Mouse (Mus musculus) MEL (cell line): ENCODE data around the gene Plcb4. TPM values are rescaled to one million over a fixed set of nuclear protein-coding genes. Genes with fewer than 3 reads are reported as not detected.

Source experiments
- DNase-seq: peaks from one replicate; pipeline ENCODE4 v3.0.0; 2011; ENCODE audit warnings: low read depth, low spot score
- H3K27ac ChIP-seq: 2 replicates; pipeline ENCODE4 v1.5.1; 2012; ENCODE audit warnings: low read depth, mild to moderate bottlenecking, control low read depth, low read length, moderate library complexity; ENCODE audit not compliant: control insufficient read depth
- H3K27me3 ChIP-seq, 2 experiments: fragments of 150-350 bp in 1 of 2; sonication (generic) in 1 of 2; 2 replicates each; pipeline ENCODE4 v1.6.1; 2012; ENCODE audit warnings: low read length in 2 of 2, mild to moderate bottlenecking in 2 of 2, improper control_type of control experiment in 1 of 2, moderate library complexity in 1 of 2; ENCODE audit not compliant: insufficient read depth in 2 of 2, control insufficient read depth in 1 of 2
- H3K36me3 ChIP-seq, 2 experiments: 2 replicates each; pipeline ENCODE4 v1.6.1; 2012 to 2014; ENCODE audit warnings: low read length in 2 of 2, improper control_type of control experiment in 1 of 2, inconsistent platforms in 1 of 2, mild to moderate bottlenecking in 1 of 2; ENCODE audit not compliant: insufficient read depth in 2 of 2, control insufficient read depth in 1 of 2
- H3K4me1 ChIP-seq, 2 experiments: fragments of 150-350 bp in 1 of 2; sonication (generic) in 1 of 2; 2 replicates each; pipeline ENCODE4 v1.6.1; 2012; ENCODE audit warnings: low read length in 2 of 2, improper control_type of control experiment in 1 of 2, mild to moderate bottlenecking in 1 of 2; ENCODE audit not compliant: insufficient read depth in 2 of 2, control insufficient read depth in 1 of 2
- H3K4me3 ChIP-seq, 2 experiments: fragments of 150-350 bp in 1 of 2; sonication (generic) in 1 of 2; 2 replicates each; pipeline ENCODE4 v1.5.1; 2012; ENCODE audit warnings: low read depth in 2 of 2, low read length in 2 of 2, mild to moderate bottlenecking in 2 of 2, moderate library complexity in 2 of 2, control low read depth in 1 of 2, improper control_type of control experiment in 1 of 2; ENCODE audit not compliant: control insufficient read depth in 1 of 2, insufficient read depth in 1 of 2
- H3K79me2 ChIP-seq: 2 replicates; pipeline ENCODE4 v1.6.1; 2012; ENCODE audit warnings: mild to moderate bottlenecking, low read length, moderate library complexity; ENCODE audit not compliant: control insufficient read depth, poor library complexity, insufficient read depth
- H3K9ac ChIP-seq: 2 replicates; pipeline ENCODE4 v1.6.1; 2012; ENCODE audit warnings: low read depth, mild to moderate bottlenecking, control low read depth, low read length, moderate library complexity; ENCODE audit not compliant: control insufficient read depth, poor library complexity, severe bottlenecking
- H3K9me3 ChIP-seq: fragments of 150-350 bp; sonication (generic); replicated peaks from 2 replicates; pipeline ENCODE4 v1.6.1; 2012; ENCODE audit warnings: mild to moderate bottlenecking, low read length, improper control_type of control experiment, moderate library complexity; ENCODE audit not compliant: insufficient read depth
- CHD2 ChIP-seq: IDR thresholded peaks from 2 replicates; pipeline ENCODE4 v1.6.1; 2011; ENCODE audit warnings: low read length, improper control_type of control experiment
- E2F4 ChIP-seq: IDR thresholded peaks from 2 replicates; pipeline ENCODE4 v1.6.1; 2011; ENCODE audit warnings: low read depth, low read length, improper control_type of control experiment, borderline replicate concordance
- EP300 ChIP-seq, 2 experiments: IDR thresholded peaks; 2 replicates each; pipeline ENCODE4 v1.6.1; 2011; ENCODE audit warnings: improper control_type of control experiment in 2 of 2, low read length in 2 of 2, low read depth in 1 of 2, mild to moderate bottlenecking in 1 of 2
- ETS1 ChIP-seq: IDR thresholded peaks from 2 replicates; pipeline ENCODE4 v1.6.1; 2012; ENCODE audit warnings: low read depth, mild to moderate bottlenecking, inconsistent platforms, low read length, improper control_type of control experiment, moderate library complexity
- GATA1 ChIP-seq: IDR thresholded peaks from 2 replicates; pipeline ENCODE4 v1.6.1; 2011; ENCODE audit warnings: low read depth, low read length, improper control_type of control experiment
- MAFK ChIP-seq: IDR thresholded peaks from 2 replicates; pipeline ENCODE4 v1.6.1; 2011; ENCODE audit warnings: low read depth, mild to moderate bottlenecking, low read length, improper control_type of control experiment, borderline replicate concordance
- MAX ChIP-seq: IDR thresholded peaks from 2 replicates; pipeline ENCODE4 v1.6.1; 2011; ENCODE audit warnings: low read length, improper control_type of control experiment
- MEF2A ChIP-seq: IDR thresholded peaks from 2 replicates; pipeline ENCODE4 v1.6.1; 2014; ENCODE audit warnings: low read depth, mild to moderate bottlenecking, inconsistent platforms, low read length, improper control_type of control experiment; ENCODE audit not compliant: poor library complexity, insufficient replicate concordance, severe bottlenecking; ENCODE audit errors: extremely low read depth
- MXI1 ChIP-seq: IDR thresholded peaks from 2 replicates; pipeline ENCODE4 v1.6.1; 2011; ENCODE audit warnings: mild to moderate bottlenecking, low read depth, low read length, improper control_type of control experiment
- NRF1 ChIP-seq: IDR thresholded peaks from 2 replicates; pipeline ENCODE4 v1.6.1; 2014; ENCODE audit warnings: low read depth, mild to moderate bottlenecking, inconsistent platforms, low read length, improper control_type of control experiment, moderate library complexity; ENCODE audit not compliant: poor library complexity, insufficient read depth, severe bottlenecking
- POLR2A ChIP-seq, 2 experiments: IDR thresholded peaks; 2 replicates each; pipeline ENCODE4 v1.6.1; 2011 to 2012; ENCODE audit warnings: low read length in 2 of 2, mild to moderate bottlenecking in 2 of 2, control low read depth in 1 of 2, improper control_type of control experiment in 1 of 2, low read depth in 1 of 2, moderate library complexity in 1 of 2; ENCODE audit not compliant: control insufficient read depth in 1 of 2, insufficient read depth in 1 of 2, poor library complexity in 1 of 2
- POLR2AphosphoS2 ChIP-seq: IDR thresholded peaks from 2 replicates; pipeline ENCODE4 v1.6.1; 2011; ENCODE audit warnings: low read length, improper control_type of control experiment
- POLR2AphosphoS5 ChIP-seq: IDR thresholded peaks from 2 replicates; pipeline ENCODE4 v1.6.1; 2012; ENCODE audit warnings: low read depth, borderline replicate concordance, mild to moderate bottlenecking, inconsistent platforms, low read length, moderate library complexity, mixed read lengths
- RAD21 ChIP-seq: IDR thresholded peaks from 2 replicates; pipeline ENCODE4 v1.6.1; 2011; ENCODE audit warnings: mild to moderate bottlenecking, low read depth, low read length, improper control_type of control experiment
- TAL1 ChIP-seq: IDR thresholded peaks from 2 replicates; pipeline ENCODE4 v1.6.1; 2012; ENCODE audit warnings: mild to moderate bottlenecking, inconsistent platforms, low read length, moderate library complexity, mixed read lengths
- UBTF ChIP-seq: IDR thresholded peaks from 2 replicates; pipeline ENCODE4 v1.6.1; 2012; ENCODE audit warnings: low read depth, mild to moderate bottlenecking, inconsistent platforms, low read length, improper control_type of control experiment, moderate library complexity, borderline replicate concordance; ENCODE audit not compliant: insufficient read depth
- ZKSCAN1 ChIP-seq: IDR thresholded peaks from 2 replicates; pipeline ENCODE4 v1.6.1; 2012; ENCODE audit warnings: low read depth, mild to moderate bottlenecking, inconsistent platforms, low read length, improper control_type of control experiment, moderate library complexity
- ZMIZ1 ChIP-seq: IDR thresholded peaks from 2 replicates; pipeline ENCODE4 v1.6.1; 2012; ENCODE audit warnings: low read depth, mild to moderate bottlenecking, inconsistent platforms, low read length, improper control_type of control experiment, moderate library complexity
- ZNF384 ChIP-seq: IDR thresholded peaks from 2 replicates; pipeline ENCODE4 v1.6.1; 2012; ENCODE audit warnings: low read depth, mild to moderate bottlenecking, inconsistent platforms, low read length, improper control_type of control experiment
- polyA plus RNA-seq, 2 experiments: library from polyadenylated mRNA; stranded (reverse) in 1 of 2; unstranded in 1 of 2; fragments of >175 nt in 1 of 2; fragments of >200 nt in 1 of 2; gene quantifications; 2 replicates each; pipeline versions ENCODE4 v1.2.1 to v1.2.4; 2012; ENCODE audit warnings: low replicate concordance in 2 of 2, low read depth in 1 of 2; ENCODE audit not compliant: insufficient read length in 2 of 2, insufficient read depth in 1 of 2, missing spikeins in 1 of 2
- total RNA-seq: library from RNA; depleted of rRNA; stranded (reverse); fragments of 300-350 nt; gene quantifications from 2 replicates; pipeline ENCODE4 v1.2.3, GENCODE M21; 2012

The Plcb4 gene
- total and polyA plus RNA-seq, 3 experiments: not detected

DNA sequence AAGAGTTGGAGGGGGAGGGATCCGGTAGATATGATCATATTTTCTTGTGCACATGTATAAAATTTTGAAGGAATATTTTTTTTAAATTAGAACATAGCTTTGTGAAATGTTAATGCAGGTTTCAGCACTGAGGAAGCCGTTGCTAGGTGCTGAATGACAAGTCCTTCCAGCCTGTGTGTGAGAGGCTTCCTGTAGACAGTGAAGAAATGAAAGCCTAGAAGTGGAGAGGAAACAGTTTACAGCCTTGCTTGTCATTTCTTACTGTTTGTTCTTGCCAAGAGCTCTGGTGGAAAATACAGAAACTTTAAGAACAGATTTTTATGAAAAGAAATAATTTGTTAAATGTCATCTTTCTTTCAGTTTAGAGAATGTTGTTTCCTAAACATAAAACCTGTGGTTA is 214.9 kb downstream of the Plcb4 start:
- Histone ChIP-seq H3K4me1 (no peaks in the 10 kb centered on the region), H3K9me3 (no peaks in the 10 kb centered on the region), H3K79me2 (no peaks in the 10 kb centered on the region), H3K9ac (no peak overlapping the region), H3K27ac (no peak overlapping the region), H3K27me3 (no peaks in the 10 kb centered on the region), H3K4me3 (no peak overlapping the region), H3K36me3 (no peaks in the 10 kb centered on the region)
- no peak for DNase-seq
- TF ChIP-seq MAFK (no peak), MAX (no peak), TAL1 (no peak), RAD21 (no peak), POLR2A (IDR thresholded peaks at IDR 0.05; ENCODE audit: control insufficient read depth in 1 of 2, insufficient read depth in 1 of 2, low read depth in 1 of 2, low read length in 2 of 2, poor library complexity in 1 of 2) (no peak), ZMIZ1 (no peak), ZNF384 (no peak), E2F4 (no peak), MEF2A (no peak), CHD2 (no peak), POLR2AphosphoS2 (no peak), POLR2AphosphoS5 (no peak), ETS1 (no peak), NRF1 (no peak), UBTF (no peak), GATA1 (no peak)

GRCm38 (mm10) chr2:135875549-135875948 is 216.7 kb downstream of the Plcb4 start:
- Histone ChIP-seq H3K27ac (no peak overlapping the region), H3K9ac (no peak overlapping the region), H3K27me3 (no peaks in the 10 kb centered on the region)
- TF ChIP-seq EP300 (IDR thresholded peaks at IDR 0.05; ENCODE audit: low read depth in 1 of 2, low read length in 2 of 2) (no peak), GATA1 (no peak), MXI1 (no peak), ZKSCAN1 (no peak)
- TF ChIP-seq, all 39 proteins: peak for 0
- Histone ChIP-seq H3K36me3 (no peaks in the 10 kb centered on the region), H3K4me3 (no peak overlapping the region), H3K9me3 (no peaks in the 10 kb centered on the region), H3K79me2 (no peaks in the 10 kb centered on the region), H3K4me1 (no peaks in the 10 kb centered on the region)
- no peak for DNase-seq
